Mouse (Mus musculus): ENCODE data around the gene Fbxl13. TPM values are rescaled to one million over a fixed set of nuclear protein-coding genes. Genes with fewer than 3 reads are reported as not detected.
"Not testable (repeated sequence)": the region's sequence is repeated elsewhere in the genome, so short reads cannot be mapped to it uniquely, and the experiment has no call there.

Gene Fbxl13
- polyA plus RNA-seq, 1 experiment from 2014 or later = 0.23 TPM

- no peak for DNase-seq (ENCODE audit: low spot score)
These were observed 12.6 kb upstream of the Fbxl13 start for GRCm38 (mm10) chr5:21658038-21658437.

- DNase-seq (ENCODE audit: low spot score) = no peak
These were observed 11.5 kb upstream of the Fbxl13 start for GRCm38 (mm10) chr5:21656912-21657311.

GRCm38 (mm10) chr5:21651885-21652612 lies 6.6 kb upstream of the Fbxl13 start:
- no peak for DNase-seq (ENCODE audit: low spot score)

- DNase-seq (ENCODE audit: low spot score) = no peak
These were observed 5.3 kb upstream of the Fbxl13 start for GRCm38 (mm10) chr5:21650736-21651135.

GRCm38 (mm10) chr5:21646133-21646491 lies 678 bp upstream of the Fbxl13 start:
- DNase-seq (ENCODE audit: low spot score) = no peak

- no peak for DNase-seq (ENCODE audit: low spot score)
These were observed 469 bp downstream of the Fbxl13 start for GRCm38 (mm10) chr5:21644891-21645438.

- DNase-seq (ENCODE audit: low spot score) = no peak
These were observed 1.8 kb downstream of the Fbxl13 start for GRCm38 (mm10) chr5:21643606-21644005.

GRCm38 (mm10) chr5:21640961-21641360 lies 4.5 kb downstream of the Fbxl13 start:
- DNase-seq (ENCODE audit: low spot score) = peak; percentile 52

GRCm38 (mm10) chr5:21625916-21626315 lies 19.5 kb downstream of the Fbxl13 start:
- DNase-seq (ENCODE audit: low spot score) = no peak

- no peak for DNase-seq (ENCODE audit: low spot score)
These were observed 28.9 kb downstream of the Fbxl13 start for GRCm38 (mm10) chr5:21616450-21617009.

GRCm38 (mm10) chr5:21614299-21614698 lies 31.1 kb downstream of the Fbxl13 start:
- DNase-seq (ENCODE audit: low spot score) = not testable (repeated sequence)

- DNase-seq (ENCODE audit: low spot score) = no peak
These were observed 34.4 kb downstream of the Fbxl13 start for GRCm38 (mm10) chr5:21610996-21611395.

GRCm38 (mm10) chr5:21608311-21609304 lies 36.8 kb downstream of the Fbxl13 start:
- DNase-seq (ENCODE audit: low spot score) = no peak

- no peak for DNase-seq (ENCODE audit: low spot score)
These were observed 39.5 kb downstream of the Fbxl13 start for GRCm38 (mm10) chr5:21605936-21606335.

GRCm38 (mm10) chr5:21599961-21600360 lies 45.5 kb downstream of the Fbxl13 start:
- no peak for DNase-seq (ENCODE audit: low spot score)

- not testable (repeated sequence) for DNase-seq (ENCODE audit: low spot score)
These were observed 45.9 kb downstream of the Fbxl13 start for GRCm38 (mm10) chr5:21599536-21599935.

GRCm38 (mm10) chr5:21593201-21593709 lies 52.2 kb downstream of the Fbxl13 start:
- DNase-seq (ENCODE audit: low spot score) = no peak

GRCm38 (mm10) chr5:21592106-21592505 lies 53.3 kb downstream of the Fbxl13 start:
- DNase-seq (ENCODE audit: low spot score) = no peak

- DNase-seq (ENCODE audit: low spot score) = no peak
These were observed 57.2 kb downstream of the Fbxl13 start for GRCm38 (mm10) chr5:21588220-21588619.

- no peak for DNase-seq (ENCODE audit: low spot score)
These were observed 57.8 kb downstream of the Fbxl13 start for GRCm38 (mm10) chr5:21587683-21588082.

- peak; percentile 54 for DNase-seq (ENCODE audit: low spot score)
These were observed 58.7 kb downstream of the Fbxl13 start for GRCm38 (mm10) chr5:21586763-21587162.
